Comparison of ENCODE assay signal across 15 mouse cellular contexts in genomic region chr3:147652849-147653248, GRCm38 (mm10).
DNase-seq lines count a peak whose midpoint lies in the region; ATAC-seq lines count a peak whose summit lies in the region.
"Had no signal": no experiment of that assay in that cellular context is flagged by ENCODE, and none has a peak within 500 bp of the region (broad histone marks: within the 10 kb centered on the region; RNA-seq: fewer than 3 reads in every experiment).

No protein-coding gene starts in this region.

- no peaks in the 10 kb centered on the region for H3K36me3 ChIP-seq in forebrain, embryonic 12.5 days (replicated peaks)
- H3K36me3 ChIP-seq in forebrain, embryonic 13.5 days (ENCODE audit: poor library complexity, severe bottlenecking) = no peaks in the 10 kb centered on the region
- H3K36me3 ChIP-seq in neural tube, embryonic 14.5 days (ENCODE audit: control insufficient read depth, insufficient read depth, low read length) = no peaks in the 10 kb centered on the region
- no peaks in the 10 kb centered on the region for H3K36me3 ChIP-seq in hindbrain, embryonic 15.5 days
- no peaks in the 10 kb centered on the region for H3K36me3 ChIP-seq in liver, embryonic 11.5 days (ENCODE audit: control insufficient read depth, insufficient read depth, low read length)

- no peaks in the 10 kb centered on the region for H3K9me3 ChIP-seq in forebrain, embryonic 12.5 days
- H3K9me3 ChIP-seq in forebrain, embryonic 13.5 days (replicated peaks) = no peaks in the 10 kb centered on the region
- H3K9me3 ChIP-seq in neural tube, embryonic 14.5 days (ENCODE audit: control insufficient read depth, low read length) = no peaks in the 10 kb centered on the region
- no peaks in the 10 kb centered on the region for H3K9me3 ChIP-seq in hindbrain, embryonic 15.5 days
- H3K9me3 ChIP-seq in liver, embryonic 11.5 days (ENCODE audit: control insufficient read depth, low read length) = no peaks in the 10 kb centered on the region

- ATAC-seq in forebrain, embryonic 12.5 days (ENCODE audit: low FRiP score) = peak; percentile 58
- no peak for ATAC-seq in forebrain, embryonic 13.5 days
- peak; percentile 31; the same call in 1 of the 2 replicates for ATAC-seq in neural tube, embryonic 14.5 days (ENCODE audit: low read depth)
- ATAC-seq in hindbrain, embryonic 15.5 days (ENCODE audit: low FRiP score, low read depth) = peak; percentile 72
- ATAC-seq in liver, embryonic 11.5 days (replicated peaks; ENCODE audit: low FRiP score) = no peak

- no peaks in the 10 kb centered on the region for H3K27me3 ChIP-seq in forebrain, embryonic 12.5 days
- no peaks in the 10 kb centered on the region for H3K27me3 ChIP-seq in forebrain, embryonic 13.5 days
- H3K27me3 ChIP-seq in neural tube, embryonic 14.5 days (ENCODE audit: control insufficient read depth, insufficient read depth, low read length) = no peaks in the 10 kb centered on the region
- H3K27me3 ChIP-seq in hindbrain, embryonic 15.5 days = no peaks in the 10 kb centered on the region
- no peaks in the 10 kb centered on the region for H3K27me3 ChIP-seq in liver, embryonic 11.5 days (replicated peaks; ENCODE audit: control insufficient read depth, insufficient read depth, low read length)

- no peaks in the 10 kb centered on the region for H3K4me1 ChIP-seq in forebrain, embryonic 12.5 days
- no peaks in the 10 kb centered on the region for H3K4me1 ChIP-seq in forebrain, embryonic 13.5 days
- no peaks in the 10 kb centered on the region for H3K4me1 ChIP-seq in neural tube, embryonic 14.5 days (ENCODE audit: control insufficient read depth, insufficient read depth, low read length)
- 0 out of 2 replicates have a peak, but pooled peaks cover 4% of the 10 kb centered on the region for H3K4me1 ChIP-seq in hindbrain, embryonic 15.5 days (replicated peaks)
- no peaks in the 10 kb centered on the region for H3K4me1 ChIP-seq in liver, embryonic 11.5 days (replicated peaks; ENCODE audit: control insufficient read depth, insufficient read depth, low read length)

- H3K4me2 ChIP-seq in forebrain, embryonic 12.5 days = no peak overlapping the region
- no peak overlapping the region for H3K4me2 ChIP-seq in forebrain, embryonic 13.5 days
- no peak overlapping the region for H3K4me2 ChIP-seq in neural tube, embryonic 14.5 days (ENCODE audit: low read depth, low read length)
- H3K4me2 ChIP-seq in hindbrain, embryonic 15.5 days = peak overlapping the region; percentile 4; the same call in 1 of the 2 replicates
- no peak overlapping the region for H3K4me2 ChIP-seq in liver, embryonic 11.5 days

- DNase-seq in neural tube, embryonic 10.5 days (ENCODE audit: extremely low spot score, low spot score) = no peak
- DNase-seq in ovary, postnatal 10 days (ENCODE audit: low spot score) = no peak
- DNase-seq in liver, embryonic 11.5 days (ENCODE audit: low spot score) = no peak
- DNase-seq: adrenal gland, adult 8-10 months; cerebellum, adult 11 months; gastrocnemius, postnatal 14 days; kidney, adult 8-10 months; kidney, postnatal 25 days; lung, postnatal 14 days; thymus, postnatal 14 days had no signal

- no peak overlapping the region for H3K27ac ChIP-seq in forebrain, embryonic 12.5 days
- no peak overlapping the region for H3K27ac ChIP-seq in forebrain, embryonic 13.5 days
- no peak overlapping the region for H3K27ac ChIP-seq in neural tube, embryonic 14.5 days (ENCODE audit: low read depth, low read length)
- no peak overlapping the region for H3K27ac ChIP-seq in hindbrain, embryonic 15.5 days (replicated peaks)
- no peak overlapping the region for H3K27ac ChIP-seq in liver, embryonic 11.5 days (ENCODE audit: low read depth, low read length)

- 53% methylated on average over 6 of the region's 6 CpGs for WGBS in forebrain, embryonic 12.5 days
- WGBS in forebrain, embryonic 13.5 days = 66% methylated on average over 6 of the region's 6 CpGs
- WGBS in neural tube, embryonic 14.5 days = 49% methylated on average over 6 of the region's 6 CpGs
- 30% methylated on average over 6 of the region's 6 CpGs for WGBS in hindbrain, embryonic 15.5 days
- WGBS in liver, embryonic 11.5 days = 59% methylated on average over 6 of the region's 6 CpGs

- H3K4me3 ChIP-seq in forebrain, embryonic 12.5 days (replicated peaks) = no peak overlapping the region
- no peak overlapping the region for H3K4me3 ChIP-seq in forebrain, embryonic 13.5 days
- H3K4me3 ChIP-seq in neural tube, embryonic 14.5 days (ENCODE audit: low read depth, low read length) = no peak overlapping the region
- H3K4me3 ChIP-seq in hindbrain, embryonic 15.5 days = no peak overlapping the region
- no peak overlapping the region for H3K4me3 ChIP-seq in liver, embryonic 11.5 days (ENCODE audit: low read depth, low read length)
- H3K4me3 ChIP-seq: erythroblast, embryonic 14.5 days had no signal

- no peak overlapping the region for H3K9ac ChIP-seq in forebrain, embryonic 12.5 days
- no peak overlapping the region for H3K9ac ChIP-seq in forebrain, embryonic 13.5 days
- no peak overlapping the region for H3K9ac ChIP-seq in neural tube, embryonic 14.5 days (replicated peaks; ENCODE audit: low read depth, low read length)
- H3K9ac ChIP-seq in hindbrain, embryonic 15.5 days = no peak overlapping the region
- no peak overlapping the region for H3K9ac ChIP-seq in liver, embryonic 11.5 days (ENCODE audit: low read depth, low read length)

Comparison
In these comparisons a context has a peak if more than half of its experiments do, and no peak if none do; other contexts are left out.
1. ATAC-seq: peak in forebrain, embryonic 12.5 days (single experiment), neural tube, embryonic 14.5 days (single experiment) and hindbrain, embryonic 15.5 days (single experiment); none in forebrain, embryonic 13.5 days (single experiment) and liver, embryonic 11.5 days (single experiment).